Mouse (Mus musculus): ENCODE results near the gene Bag2. TPM values are rescaled to one million over a fixed set of nuclear protein-coding genes. Genes with fewer than 3 reads are reported as not detected.
A peak's percentile ranks its signal among the peaks of the same experiment; 100 is the strongest.
"Not testable (repeated sequence)": the region's sequence is repeated elsewhere in the genome, so short reads cannot be mapped to it uniquely, and the experiment has no call there.

The Bag2 gene
- total RNA-seq, 4 experiments from 2014 or later, result 34.4 to 43.4 (median 38.5) TPM

GRCm38 (mm10) chr1:33751283-33751682 lies 6.3 kb downstream of the Bag2 start:
- DNase-seq (ENCODE audit: low spot score), result peak; percentile 44

- DNase-seq (ENCODE audit: low spot score), result not testable (repeated sequence)
Observed at GRCm38 (mm10) chr1:33749709-33750108, 7.9 kb downstream of the Bag2 start.

- DNase-seq (ENCODE audit: low spot score), result no peak
Observed at GRCm38 (mm10) chr1:33749109-33749508, 8.5 kb downstream of the Bag2 start.

GRCm38 (mm10) chr1:33745901-33746300 lies 11.7 kb downstream of the Bag2 start:
- no peak for DNase-seq (ENCODE audit: low spot score)

- not testable (repeated sequence) for DNase-seq (ENCODE audit: low spot score)
Observed at GRCm38 (mm10) chr1:33744815-33745214, 12.8 kb downstream of the Bag2 start.

GRCm38 (mm10) chr1:33742903-33743302 lies 14.7 kb downstream of the Bag2 start:
- DNase-seq (ENCODE audit: low spot score), result no peak

GRCm38 (mm10) chr1:33739302-33739701 lies 18.3 kb downstream of the Bag2 start:
- DNase-seq (ENCODE audit: low spot score), result peak; percentile 78

- DNase-seq (ENCODE audit: low spot score), result no peak
Observed at GRCm38 (mm10) chr1:33738681-33739278, 18.8 kb downstream of the Bag2 start.

- no peak for DNase-seq (ENCODE audit: low spot score)
Observed at GRCm38 (mm10) chr1:33738281-33738680, 19.3 kb downstream of the Bag2 start.

- no peak for DNase-seq (ENCODE audit: low spot score)
Observed at GRCm38 (mm10) chr1:33734001-33734685, 23.5 kb downstream of the Bag2 start.

GRCm38 (mm10) chr1:33733044-33733443 lies 24.6 kb downstream of the Bag2 start:
- no peak for DNase-seq (ENCODE audit: low spot score)

GRCm38 (mm10) chr1:33725086-33725485 lies 32.5 kb downstream of the Bag2 start:
- no peak for DNase-seq (ENCODE audit: low spot score)

GRCm38 (mm10) chr1:33724516-33724915 lies 33.1 kb downstream of the Bag2 start:
- no peak for DNase-seq (ENCODE audit: low spot score)

GRCm38 (mm10) chr1:33721020-33721419 lies 36.6 kb downstream of the Bag2 start:
- DNase-seq (ENCODE audit: low spot score), result no peak

GRCm38 (mm10) chr1:33720231-33720630 lies 37.4 kb downstream of the Bag2 start:
- no peak for DNase-seq (ENCODE audit: low spot score)

- peak; percentile 74 for DNase-seq (ENCODE audit: low spot score)
Observed at GRCm38 (mm10) chr1:33719733-33720225, 37.8 kb downstream of the Bag2 start, which contains the start of gene Rab23. Gene Rab23 (plus strand): TSS chr1:33719887.

GRCm38 (mm10) chr1:33717636-33718035 lies 40.0 kb downstream of the Bag2 start:
- no peak for DNase-seq (ENCODE audit: low spot score)

- DNase-seq (ENCODE audit: low spot score), result no peak
Observed at GRCm38 (mm10) chr1:33714796-33715195, 42.8 kb downstream of the Bag2 start.

- peak; percentile 21 for DNase-seq (ENCODE audit: low spot score)
Observed at GRCm38 (mm10) chr1:33712026-33712425, 45.6 kb downstream of the Bag2 start.

GRCm38 (mm10) chr1:33709615-33710014 lies 48.0 kb downstream of the Bag2 start:
- no peak for DNase-seq (ENCODE audit: low spot score)

- DNase-seq (ENCODE audit: low spot score), result no peak
Observed at GRCm38 (mm10) chr1:33701244-33701643, 56.4 kb downstream of the Bag2 start.

- no peak for DNase-seq (ENCODE audit: low spot score)
Observed at GRCm38 (mm10) chr1:33696016-33696415, 61.6 kb downstream of the Bag2 start.

All from heart, adult 8-10 months (tissue).